Mouse (Mus musculus) macrophage (primary cell): Measurements from ENCODE around the gene Zfp423. TPM values are rescaled to one million over a fixed set of nuclear protein-coding genes. Genes with fewer than 3 reads are reported as not detected.

Experiments used
- H3K27ac ChIP-seq: fragments of 350-480 bp; formaldehyde crosslinking; 2 replicates; pipeline ENCODE4 v1.9.0; 2021
- H3K36me3 ChIP-seq: fragments of 350-480 bp; formaldehyde crosslinking; 2 replicates; pipeline ENCODE4 v1.9.0; 2021; ENCODE audit errors: inconsistent target
- H3K4me3 ChIP-seq: fragments of 350-480 bp; formaldehyde crosslinking; 2 replicates; pipeline ENCODE4 v1.9.0; 2021; ENCODE audit errors: inconsistent target
- H3K79me2 ChIP-seq: fragments of 350-480 bp; formaldehyde crosslinking; 2 replicates; pipeline ENCODE4 v1.9.0; 2021; ENCODE audit errors: inconsistent target
- WGBS: methylation state at CpG from one replicate; pipeline ENCODE4 v1.1.7; 2026; ENCODE audit warnings: inconsistent platforms; ENCODE audit not compliant: missing documents; 5-methylcytosine and 5-hydroxymethylcytosine counted together
- polyA plus RNA-seq: library from polyadenylated mRNA; stranded (reverse); fragments of 250-400 nt; gene quantifications from 3 replicates; pipeline ENCODE4 v1.2.4, GENCODE M21; 2018; ENCODE audit warnings: inconsistent platforms

Zfp423 gene
- polyA plus RNA-seq, 1 experiment from 2014 or later = not detected

DNA sequence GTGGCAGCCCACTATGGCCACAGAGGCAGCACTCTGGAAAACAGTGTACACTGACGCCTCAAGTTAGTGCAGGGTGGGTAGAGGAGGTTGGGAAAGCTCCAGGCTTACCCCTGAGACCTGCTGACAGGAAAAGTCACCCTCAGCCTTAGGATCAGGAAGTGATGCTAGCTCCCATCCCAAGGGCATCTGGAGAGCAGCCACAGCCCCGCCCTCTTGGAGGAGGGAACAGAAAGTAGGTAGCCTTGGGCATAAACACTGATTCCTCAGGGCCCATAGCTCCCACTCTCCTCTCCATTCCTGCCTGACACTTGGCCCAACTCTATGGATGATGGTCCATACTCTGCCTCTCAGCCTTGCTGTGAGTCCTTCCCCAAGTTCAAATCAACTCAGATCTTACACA lies 205.8 kb downstream of the Zfp423 start:
- Histone ChIP-seq H3K27ac (no peak overlapping the region), H3K36me3 (no peaks in the 10 kb centered on the region), H3K79me2 (no peaks in the 10 kb centered on the region), H3K4me3 (no peak overlapping the region)
- 60% methylated on average over 2 of the region's 2 CpGs for WGBS

DNA sequence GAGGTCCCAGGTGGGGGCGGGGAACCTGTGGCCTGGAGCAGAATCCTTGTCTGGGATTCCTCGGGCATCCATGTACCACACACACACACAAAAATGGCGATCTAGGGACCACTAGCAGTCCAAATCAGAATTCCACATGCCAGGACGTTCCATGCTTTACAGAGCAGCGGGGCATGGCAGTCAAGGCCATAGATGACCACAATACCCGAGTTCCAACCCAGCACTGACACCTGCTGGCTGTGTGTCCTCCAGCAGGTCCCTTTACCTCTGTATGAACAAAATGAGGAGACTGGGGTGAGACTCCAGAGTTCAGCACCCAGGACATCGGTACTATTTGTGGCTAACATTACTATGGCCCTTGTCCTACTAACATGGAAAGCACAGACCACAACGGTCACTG lies 206.2 kb downstream of the Zfp423 start:
- H3K79me2 ChIP-seq = no peaks in the 10 kb centered on the region
- no peak overlapping the region for H3K4me3 ChIP-seq
- 73% methylated on average over 8 of the region's 8 CpGs for WGBS
- H3K27ac ChIP-seq = no peak overlapping the region
- H3K36me3 ChIP-seq = no peaks in the 10 kb centered on the region

DNA sequence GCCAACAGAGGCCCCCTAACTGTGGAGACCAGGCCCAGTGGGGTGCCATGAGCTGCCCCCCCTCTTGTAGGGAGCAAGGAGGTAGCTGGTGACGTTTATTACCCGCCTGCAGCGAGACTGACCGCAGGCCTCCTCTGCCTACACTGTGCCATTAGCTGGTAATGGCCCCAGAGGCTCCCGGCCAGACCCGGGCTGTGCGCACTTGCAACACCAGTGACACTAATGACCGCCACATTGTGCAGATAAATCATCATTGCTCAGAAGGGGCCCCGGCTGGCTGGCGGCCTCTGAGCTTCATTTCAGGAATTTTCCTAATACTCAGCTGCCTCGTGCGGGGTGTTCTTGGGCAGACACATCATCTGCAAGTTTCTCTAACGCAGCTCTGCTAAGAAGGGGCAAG lies 206.7 kb downstream of the Zfp423 start:
- no peak overlapping the region for H3K4me3 ChIP-seq
- H3K79me2 ChIP-seq = no peaks in the 10 kb centered on the region
- no peaks in the 10 kb centered on the region for H3K36me3 ChIP-seq
- 94% methylated on average over 12 of the region's 13 CpGs for WGBS
- no peak overlapping the region for H3K27ac ChIP-seq

DNA sequence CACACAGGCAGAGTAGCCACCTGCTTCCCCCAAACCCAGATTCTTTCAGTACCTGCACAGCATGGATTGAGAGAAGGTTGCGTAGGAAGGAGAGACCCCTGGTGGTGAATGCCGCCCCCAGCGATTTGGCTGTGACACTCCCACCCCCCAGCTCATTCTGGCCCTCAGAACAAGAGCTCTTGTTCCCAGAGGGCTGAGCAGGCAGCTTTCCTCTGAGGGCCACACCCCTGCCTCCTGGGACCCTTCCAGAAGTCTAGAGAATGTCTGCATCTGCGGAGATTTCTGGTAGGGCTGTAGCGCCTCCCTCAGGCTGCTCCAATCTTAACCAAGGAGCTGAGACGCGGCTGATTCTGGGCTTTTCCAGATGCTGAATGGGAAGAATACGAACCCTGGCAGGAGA lies 211.8 kb downstream of the Zfp423 start:
- no peak overlapping the region for H3K4me3 ChIP-seq
- no peak overlapping the region for H3K27ac ChIP-seq
- 60% methylated on average over 8 of the region's 8 CpGs for WGBS
- no peaks in the 10 kb centered on the region for H3K36me3 ChIP-seq
- H3K79me2 ChIP-seq = no peaks in the 10 kb centered on the region

DNA sequence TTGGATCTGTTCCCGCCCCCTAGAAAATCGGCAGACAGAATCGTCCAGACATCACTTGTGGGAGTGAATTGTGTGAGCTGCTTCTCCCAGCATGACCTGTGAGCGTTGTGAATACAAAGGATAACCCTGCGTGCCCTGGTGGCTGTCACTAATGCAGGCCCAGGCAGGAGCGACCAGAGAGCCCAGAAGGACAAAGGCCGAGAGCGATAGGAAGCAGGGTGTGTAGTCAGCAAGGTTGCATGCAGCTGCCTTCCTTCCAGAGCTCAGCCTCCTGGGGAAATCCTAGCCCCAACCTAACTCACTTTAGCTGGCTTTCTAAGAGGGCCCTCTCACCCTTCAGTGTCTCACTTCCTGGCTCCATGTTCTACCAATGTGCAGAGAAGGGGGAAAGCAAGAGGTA lies 212.3 kb downstream of the Zfp423 start:
- H3K27ac ChIP-seq = no peak overlapping the region
- H3K36me3 ChIP-seq = no peaks in the 10 kb centered on the region
- 74% methylated on average over 8 of the region's 8 CpGs for WGBS
- H3K79me2 ChIP-seq = no peaks in the 10 kb centered on the region
- H3K4me3 ChIP-seq = no peak overlapping the region

DNA sequence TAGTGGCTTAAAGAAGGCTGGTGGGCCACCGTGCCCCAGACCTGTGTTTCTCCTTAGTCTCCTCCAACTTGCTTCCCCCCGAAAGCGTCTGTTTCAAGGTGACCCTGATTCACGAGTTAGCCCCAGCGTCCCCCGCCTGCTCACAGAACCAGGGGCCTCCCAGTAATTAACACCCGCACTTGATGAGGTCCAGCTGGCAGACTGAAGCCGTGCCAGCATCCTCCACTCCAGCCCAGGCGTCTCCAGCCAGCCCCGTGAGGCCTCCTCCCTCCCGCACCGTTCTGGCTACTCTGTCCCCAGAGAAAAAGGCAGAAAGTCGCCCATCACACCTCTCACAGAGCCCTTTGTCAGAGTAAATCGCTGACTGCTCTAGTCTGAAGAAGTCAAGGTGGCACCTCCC lies 213.3 kb downstream of the Zfp423 start:
- 88% methylated on average over 14 of the region's 14 CpGs for WGBS
- H3K36me3 ChIP-seq = no peaks in the 10 kb centered on the region

DNA sequence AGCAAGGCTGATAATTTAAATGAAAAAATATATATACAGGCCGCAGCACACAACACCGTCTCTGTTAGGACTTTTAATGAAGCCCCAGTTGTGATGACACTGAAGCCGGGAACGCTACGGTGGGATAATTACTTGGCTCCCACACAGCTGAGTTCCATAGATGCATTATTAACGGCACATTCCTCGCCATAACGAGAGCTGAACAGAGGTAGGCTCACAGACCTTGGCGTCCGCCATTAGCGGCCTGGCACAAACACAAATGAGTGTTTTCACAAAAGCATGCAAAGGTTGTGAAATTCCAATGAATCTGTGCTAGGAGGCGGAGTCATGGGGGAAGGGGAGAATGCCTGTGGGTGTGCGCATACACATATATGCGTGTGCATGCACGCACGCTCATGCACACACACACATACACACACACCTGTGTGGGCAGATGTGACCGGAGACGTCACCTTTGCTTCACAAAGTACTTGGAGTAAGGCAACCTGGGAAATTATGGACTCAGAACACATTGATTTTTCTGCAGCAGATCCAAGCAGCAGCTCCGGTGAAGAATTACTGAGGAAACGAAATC lies 214.2 kb downstream of the Zfp423 start:
- 96% methylated on average over 17 of the region's 20 CpGs for WGBS
- Histone ChIP-seq H3K36me3 (no peaks in the 10 kb centered on the region), H3K79me2 (no peaks in the 10 kb centered on the region), H3K27ac (no peak overlapping the region), H3K4me3 (no peak overlapping the region)

More for the DNA sequence above, 213.3 kb downstream of the Zfp423 start:
- Histone ChIP-seq H3K4me3 (no peak overlapping the region), H3K79me2 (no peaks in the 10 kb centered on the region), H3K27ac (no peak overlapping the region)

DNA sequence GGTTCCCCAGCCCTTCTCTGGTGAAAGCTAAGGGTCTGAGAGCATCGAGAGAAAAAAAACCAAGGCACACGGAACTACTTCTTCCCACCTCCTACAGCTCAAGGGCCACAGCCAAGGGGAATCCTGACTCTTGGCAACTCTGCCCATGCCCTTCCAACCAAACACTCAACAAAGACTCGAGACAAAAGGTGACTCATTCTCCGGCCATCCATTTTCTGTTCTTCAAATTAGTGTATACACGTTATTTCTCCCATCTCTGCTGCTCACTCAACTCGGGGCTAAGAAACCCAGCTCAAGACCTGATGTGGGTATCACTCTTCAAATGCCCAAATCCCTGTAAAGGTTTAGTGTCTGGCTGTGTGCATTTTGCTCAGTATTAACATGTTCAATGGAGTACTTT lies 214.8 kb downstream of the Zfp423 start:
- WGBS = 84% methylated on average over 6 of the region's 6 CpGs
- Histone ChIP-seq H3K4me3 (no peak overlapping the region), H3K79me2 (no peaks in the 10 kb centered on the region), H3K27ac (no peak overlapping the region), H3K36me3 (no peaks in the 10 kb centered on the region)

DNA sequence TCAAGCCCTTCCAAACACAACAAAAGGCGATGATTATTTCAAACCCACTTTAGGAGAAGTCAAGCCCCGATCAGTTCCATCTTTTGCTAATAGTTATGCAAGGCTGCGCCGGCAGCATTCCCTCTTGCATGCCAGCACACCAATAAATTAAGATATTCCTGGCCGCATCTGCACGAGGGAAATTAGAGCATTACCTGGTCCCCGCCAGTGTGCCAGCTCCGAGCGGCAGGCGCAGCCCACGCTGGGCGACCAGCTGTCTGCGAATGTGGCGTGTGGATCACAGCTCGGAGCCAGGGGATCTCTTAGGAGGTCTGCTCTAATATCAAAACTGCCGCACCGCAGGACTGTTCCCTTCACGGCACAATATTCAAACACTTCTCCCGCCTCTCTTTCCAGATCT lies 217.4 kb downstream of the Zfp423 start:
- no peak overlapping the region for H3K4me3 ChIP-seq
- WGBS = 94% methylated on average over 9 of the region's 19 CpGs
- no peak overlapping the region for H3K27ac ChIP-seq
- no peaks in the 10 kb centered on the region for H3K79me2 ChIP-seq
- no peaks in the 10 kb centered on the region for H3K36me3 ChIP-seq

DNA sequence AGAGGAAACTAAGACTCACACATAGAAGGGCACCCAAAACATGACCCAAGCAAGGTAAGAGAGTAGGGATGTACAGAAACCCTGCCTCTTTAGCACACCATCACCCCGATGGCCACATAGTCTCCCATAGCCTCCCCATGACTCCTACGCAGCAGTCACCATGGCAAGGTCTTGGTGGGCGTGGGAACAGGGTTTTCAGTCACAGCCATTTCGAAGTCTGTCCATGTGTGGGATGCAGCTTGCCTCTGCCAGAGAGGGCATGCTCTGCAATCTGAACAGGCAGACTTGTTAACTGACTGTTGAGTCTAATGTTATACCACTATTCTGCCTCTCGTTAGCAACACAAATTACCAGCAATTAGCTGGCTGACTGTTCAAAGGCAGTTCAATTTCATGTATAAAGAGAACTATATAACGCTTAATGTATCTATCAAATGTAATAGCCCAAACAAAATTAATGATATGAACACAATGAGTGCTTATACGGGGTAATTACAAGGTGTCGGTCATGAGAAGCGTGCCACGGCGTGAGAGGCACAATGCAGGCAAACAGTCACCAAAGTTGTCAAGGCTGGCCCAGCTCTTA lies 218.4 kb downstream of the Zfp423 start:
- Histone ChIP-seq H3K4me3 (no peak overlapping the region), H3K36me3 (no peaks in the 10 kb centered on the region), H3K79me2 (no peaks in the 10 kb centered on the region), H3K27ac (no peak overlapping the region)
- 96% methylated on average over 11 of the region's 11 CpGs for WGBS

DNA sequence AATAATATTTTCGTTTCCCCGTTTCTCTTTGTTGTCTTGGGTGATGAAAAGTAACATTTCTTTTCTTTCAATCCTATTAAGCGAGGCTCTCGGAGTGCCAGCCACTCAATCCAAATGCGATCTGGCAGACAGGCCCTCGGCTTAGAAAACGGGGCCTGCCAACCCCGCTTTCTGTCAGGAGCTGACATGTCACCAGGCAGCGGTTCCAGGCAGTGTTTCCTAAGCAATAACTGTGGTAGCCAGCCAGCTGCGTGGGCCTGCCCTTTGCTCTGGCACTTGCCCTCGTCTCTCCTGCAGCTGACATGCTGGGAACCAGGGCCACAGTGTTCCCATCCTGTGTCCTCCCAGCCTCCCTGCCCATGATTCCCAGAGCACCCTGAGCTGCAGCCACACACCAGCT lies 221.5 kb downstream of the Zfp423 start:
- H3K36me3 ChIP-seq = no peaks in the 10 kb centered on the region
- no peak overlapping the region for H3K4me3 ChIP-seq
- no peaks in the 10 kb centered on the region for H3K79me2 ChIP-seq
- whole genome bisulfite sequencing = 93% methylated on average over 11 of the region's 11 CpGs
- H3K27ac ChIP-seq = no peak overlapping the region

DNA sequence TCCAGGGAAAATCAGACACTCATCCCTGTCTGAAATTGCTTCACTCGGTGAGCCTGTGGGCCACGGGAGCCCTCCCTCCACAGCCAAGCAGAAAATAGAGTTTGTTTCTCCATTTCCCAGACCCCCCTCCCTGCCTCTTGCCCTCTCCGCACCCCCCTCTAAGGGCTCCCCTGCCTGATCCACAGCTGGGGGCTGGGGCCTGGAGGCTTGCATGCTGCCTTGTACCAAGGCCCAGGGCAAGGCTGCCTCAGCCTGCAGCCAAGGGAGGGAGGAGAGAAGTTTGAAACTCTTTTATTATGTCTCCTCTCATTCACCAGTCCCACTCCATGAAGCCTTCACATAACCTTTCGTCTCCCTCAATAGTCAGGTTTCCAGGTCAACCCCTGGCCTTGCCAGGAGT lies 224.5 kb downstream of the Zfp423 start:
- Histone ChIP-seq H3K36me3 (no peaks in the 10 kb centered on the region), H3K4me3 (no peak overlapping the region), H3K27ac (no peak overlapping the region), H3K79me2 (no peaks in the 10 kb centered on the region)
- 92% methylated on average over 4 of the region's 4 CpGs for WGBS

DNA sequence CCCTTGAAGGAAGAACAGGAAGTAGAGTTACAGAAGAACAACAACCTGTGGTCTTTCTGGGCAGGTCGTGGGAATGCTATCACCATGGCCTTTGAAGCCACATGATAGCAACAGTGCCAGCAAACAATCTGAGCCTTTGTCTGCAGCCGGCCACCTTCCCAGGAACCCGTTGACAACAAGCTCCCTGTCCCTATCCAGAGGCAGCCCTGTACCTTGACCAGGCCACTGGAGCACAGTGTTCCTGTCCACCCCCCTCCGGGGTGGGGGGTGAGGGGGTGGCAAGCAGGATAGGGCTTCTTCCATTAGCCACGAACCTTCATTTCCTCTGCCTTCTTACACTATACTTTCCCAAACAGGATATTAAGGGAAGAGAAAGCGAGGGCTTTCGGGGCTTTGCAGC lies 224.9 kb downstream of the Zfp423 start:
- Histone ChIP-seq H3K36me3 (no peaks in the 10 kb centered on the region), H3K4me3 (no peak overlapping the region), H3K79me2 (no peaks in the 10 kb centered on the region), H3K27ac (no peak overlapping the region)
- 58% methylated on average over 7 of the region's 7 CpGs for WGBS

DNA sequence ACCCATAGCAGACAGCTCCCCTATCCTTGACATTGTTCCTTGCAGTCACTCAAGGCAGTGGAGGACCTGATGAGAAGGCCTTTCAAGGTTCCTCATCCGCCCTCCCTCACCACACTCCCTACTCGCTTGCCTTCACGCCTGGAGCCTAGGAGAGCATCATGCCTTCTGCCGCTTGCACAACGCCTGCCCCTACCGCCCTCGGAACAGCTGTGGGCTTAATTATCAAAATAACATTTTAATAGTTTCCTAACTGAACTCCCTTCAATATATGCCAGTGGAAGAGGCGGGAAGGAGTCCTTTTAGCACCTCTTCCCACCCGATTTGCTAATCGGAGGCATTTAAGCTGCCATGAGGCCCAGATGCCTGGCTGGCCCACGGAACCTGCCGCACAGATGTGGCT lies 228.3 kb downstream of the Zfp423 start:
- 96% methylated on average over 12 of the region's 12 CpGs for WGBS
- Histone ChIP-seq H3K36me3 (no peaks in the 10 kb centered on the region), H3K79me2 (no peaks in the 10 kb centered on the region), H3K4me3 (no peak overlapping the region), H3K27ac (no peak overlapping the region)

DNA sequence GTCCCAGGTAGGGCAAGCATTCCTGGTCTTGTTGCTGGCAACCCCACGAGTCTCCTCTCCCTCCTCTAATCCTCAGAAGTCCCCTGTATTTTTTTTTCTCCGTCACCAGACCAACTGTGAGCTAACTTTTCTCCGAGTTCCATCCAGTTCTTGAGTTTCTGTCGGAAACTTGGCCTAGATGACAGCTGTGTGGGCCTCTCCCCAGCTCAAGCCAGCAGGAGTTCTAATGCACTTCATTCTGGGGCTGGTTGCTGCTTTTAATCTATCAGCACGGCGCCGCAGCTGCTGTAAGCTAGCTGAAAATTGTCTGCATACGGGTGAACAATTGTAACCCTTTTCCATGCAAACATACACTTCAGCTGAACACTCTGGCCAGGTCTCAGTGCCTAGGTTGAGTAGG lies 236.4 kb downstream of the Zfp423 start:
- H3K4me3 ChIP-seq = no peak overlapping the region
- 90% methylated on average over 8 of the region's 8 CpGs for WGBS
- no peaks in the 10 kb centered on the region for H3K79me2 ChIP-seq
- H3K36me3 ChIP-seq = no peaks in the 10 kb centered on the region
- no peak overlapping the region for H3K27ac ChIP-seq
